Mouse (Mus musculus) ovary, postnatal 36 days (tissue): Measurements from ENCODE around the gene Aplp1.

Experiments
- DNase-seq: peaks from one replicate; pipeline ENCODE4 v3.0.0; 2022; ENCODE audit warnings: low spot score, mixed read lengths

The Aplp1 gene

DNA sequence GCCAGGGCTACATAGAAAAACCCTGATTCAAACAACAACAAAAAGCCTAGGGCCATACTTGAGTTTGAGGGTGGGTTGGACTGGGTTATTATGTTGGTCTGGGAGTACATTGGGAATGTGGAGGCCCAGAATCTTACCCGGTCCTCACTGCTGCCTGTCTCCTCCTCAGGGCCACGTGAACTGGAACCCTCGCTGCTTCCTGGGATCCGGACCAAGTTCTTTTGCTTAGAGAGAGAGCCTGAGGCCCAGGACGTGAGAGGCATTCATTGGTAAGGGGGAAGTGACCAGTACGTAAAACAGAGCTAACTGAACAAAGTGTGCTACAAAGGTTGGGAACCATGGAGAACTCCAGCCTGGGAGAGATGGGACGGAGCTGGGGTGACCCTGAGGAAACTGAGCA lies 4.9 kb upstream of the Aplp1 start:
- no peak for DNase-seq

DNA sequence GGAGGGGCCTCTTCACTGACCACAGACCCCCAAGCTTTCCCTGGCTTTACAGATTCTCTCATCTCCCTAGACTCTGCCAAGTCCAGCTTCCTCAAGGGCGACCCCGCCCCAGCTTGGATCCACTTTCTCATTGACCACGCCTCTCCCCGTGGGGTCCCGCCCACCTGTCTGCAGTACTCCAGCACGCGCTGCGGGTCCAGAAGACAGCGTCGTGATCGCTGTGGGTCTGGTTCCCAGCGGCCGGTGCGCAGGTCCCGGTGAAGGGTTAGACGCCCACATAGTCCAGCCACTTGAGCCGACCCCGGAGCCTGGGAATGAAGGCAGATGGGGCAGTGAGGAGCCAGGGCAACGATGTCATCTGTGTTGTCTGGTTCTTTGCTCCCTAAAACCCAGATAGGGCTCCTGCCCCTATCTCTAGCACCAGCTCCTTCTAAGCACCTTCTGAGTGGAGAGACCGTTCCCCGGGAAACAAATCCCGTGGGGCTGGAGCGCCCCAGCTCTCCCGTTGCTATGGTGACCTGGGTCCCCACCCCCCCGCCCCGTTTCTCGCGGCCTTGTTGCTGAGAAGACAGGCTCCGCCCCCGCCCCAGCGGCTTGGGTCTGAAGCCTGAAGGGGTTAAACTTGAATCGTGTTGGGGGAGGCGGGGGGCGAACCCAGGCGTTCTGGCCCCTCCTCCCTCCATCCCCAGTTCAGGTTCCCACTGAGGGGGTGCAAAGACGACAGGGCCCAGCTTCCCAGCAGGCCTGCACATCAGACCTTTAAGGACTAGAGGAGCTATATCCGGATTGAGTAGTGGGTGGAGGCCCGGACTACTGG lies 973 bp downstream of the Aplp1 start:
- DNase-seq = peak; percentile 38

DNA sequence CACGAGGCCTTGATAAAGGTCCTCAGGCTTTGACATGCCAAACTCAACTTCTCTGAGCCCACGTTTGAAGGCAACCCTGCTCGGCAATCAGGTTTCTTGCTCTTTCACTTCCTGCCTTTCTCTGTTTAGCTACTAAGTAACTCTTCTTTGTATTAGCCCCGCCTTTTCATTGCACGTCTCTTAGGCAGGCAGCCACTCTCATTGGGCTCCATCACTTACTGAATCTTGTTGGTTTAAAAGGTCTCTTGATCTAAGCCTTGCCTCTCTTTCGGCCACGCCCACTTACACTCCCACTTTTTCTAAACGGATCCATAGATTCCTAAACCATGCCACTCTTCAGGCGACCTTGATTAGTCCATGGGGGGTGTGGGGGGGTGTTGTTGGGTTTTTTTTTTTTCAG lies 1.6 kb downstream of the Aplp1 start:
- no peak for DNase-seq

DNA sequence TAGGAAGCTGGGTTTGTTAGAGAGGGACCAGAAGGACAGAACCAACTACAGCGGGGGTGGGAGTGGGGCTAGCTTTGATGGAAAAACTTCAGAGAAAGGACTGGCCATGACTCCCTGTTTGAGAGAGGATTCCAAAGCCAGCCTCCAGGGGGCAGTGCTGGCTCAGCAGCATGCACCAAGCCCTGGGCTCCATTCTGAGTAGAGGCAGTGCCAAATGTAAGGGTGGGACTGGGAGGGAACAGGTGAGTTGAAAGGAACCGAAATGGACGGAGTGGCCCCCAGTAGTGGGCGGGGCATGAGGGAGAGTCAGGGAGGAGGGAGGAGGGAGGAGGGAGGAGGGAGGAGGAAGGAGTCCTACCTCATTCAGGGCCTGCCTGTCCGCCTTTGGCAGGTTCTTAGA lies 4.6 kb downstream of the Aplp1 start:
- peak; percentile 39 for DNase-seq

DNA sequence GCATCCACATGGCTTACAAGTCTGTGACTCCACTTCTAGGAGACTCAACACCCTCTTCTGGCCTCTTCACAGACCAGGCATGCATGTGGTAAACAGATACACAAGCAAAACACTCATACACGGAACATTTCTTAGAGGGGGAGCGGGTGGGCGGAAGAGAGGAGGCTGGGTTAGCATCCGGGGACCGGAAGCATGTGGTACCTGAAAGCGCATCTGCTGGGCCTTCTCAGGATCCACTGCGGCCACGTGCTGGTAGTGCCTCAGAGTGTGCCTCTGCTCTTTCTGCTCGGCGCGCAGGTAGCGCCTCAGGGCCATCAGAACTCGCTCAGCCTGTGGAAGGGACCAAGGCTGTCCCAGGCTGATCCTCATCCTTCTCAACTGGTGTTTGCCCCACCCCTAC lies 5.6 kb downstream of the Aplp1 start:
- DNase-seq = no peak

DNA sequence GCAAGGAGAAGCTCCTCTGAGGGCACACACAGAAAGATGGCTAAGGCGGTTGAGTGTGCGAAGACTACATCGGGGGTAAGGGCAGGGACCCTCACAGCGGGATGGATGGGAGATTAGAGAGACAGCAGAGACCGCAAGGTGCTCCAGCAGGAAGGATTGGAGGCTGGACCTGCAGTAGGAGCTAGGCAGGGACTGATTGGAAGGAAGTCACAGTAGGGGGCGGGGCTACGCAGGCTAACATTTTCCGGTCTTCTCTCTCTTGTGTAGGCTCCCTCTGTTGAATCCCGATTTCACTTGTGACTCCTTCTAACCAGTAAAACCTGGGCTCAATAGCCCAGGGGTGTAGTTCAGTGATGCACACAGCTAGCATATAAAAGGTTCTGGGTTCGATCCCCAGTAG lies 8.5 kb downstream of the Aplp1 start:
- no peak for DNase-seq

DNA sequence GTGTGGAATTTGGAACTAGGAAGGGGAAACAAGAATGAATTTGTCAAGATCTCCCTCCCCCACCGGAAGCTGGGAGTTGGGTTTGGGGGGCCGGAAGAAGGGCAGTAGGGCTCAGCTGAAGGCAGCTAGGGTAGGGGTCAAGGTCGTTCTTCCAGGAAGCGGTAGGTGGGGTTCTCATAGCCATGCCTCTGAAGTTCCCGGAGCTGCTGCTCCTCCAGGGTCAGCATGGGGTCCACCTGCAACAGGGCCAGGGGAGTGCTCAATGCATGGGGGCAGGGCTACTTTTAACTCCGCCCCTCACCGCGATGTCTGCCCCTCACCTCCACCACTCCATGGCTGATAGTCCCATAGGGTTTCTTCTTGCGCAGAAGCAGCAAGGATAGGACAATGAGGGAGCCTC lies 10.2 kb downstream of the Aplp1 start:
- DNase-seq = no peak

DNA sequence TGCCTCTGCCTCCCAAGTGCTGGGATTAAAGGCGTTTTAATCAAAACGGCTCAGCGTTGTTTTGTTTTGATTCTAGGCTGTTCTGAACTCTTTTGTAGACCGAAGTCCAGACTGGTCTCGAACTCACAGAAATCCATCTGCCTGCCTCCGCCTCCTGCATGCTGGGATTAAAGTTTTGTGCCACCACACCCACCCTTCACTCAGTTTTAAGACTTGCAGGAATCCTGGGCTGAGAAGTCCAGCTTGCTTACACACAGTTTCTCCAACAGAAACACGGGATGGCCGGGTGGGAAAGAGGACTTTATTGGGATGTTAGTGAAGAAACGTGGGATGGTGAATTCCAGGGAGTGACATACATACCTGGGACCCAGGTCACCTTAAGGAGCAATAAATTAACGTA lies 10.6 kb downstream of the Aplp1 start:
- no peak for DNase-seq

DNA sequence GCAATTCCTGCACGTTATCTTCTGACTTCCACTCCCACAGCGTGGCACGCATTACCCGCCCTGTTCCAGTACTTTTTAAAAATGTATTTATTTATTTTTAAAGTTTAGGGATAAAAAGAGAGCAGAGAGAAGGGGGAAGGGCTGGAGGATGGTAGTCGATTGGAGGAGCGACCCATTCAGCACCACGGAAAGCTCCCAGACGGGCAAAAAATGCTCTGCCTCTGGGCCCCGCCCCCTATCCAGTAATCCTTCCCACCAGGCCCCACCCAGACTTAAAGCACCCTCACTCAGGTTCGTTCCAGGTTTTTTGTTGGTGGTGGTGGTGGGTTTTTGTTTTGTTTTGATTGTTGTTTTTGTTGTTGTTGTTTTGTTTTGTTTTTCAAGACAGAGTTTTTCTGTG lies 11.1 kb downstream of the Aplp1 start:
- peak; percentile 63 for DNase-seq

DNA sequence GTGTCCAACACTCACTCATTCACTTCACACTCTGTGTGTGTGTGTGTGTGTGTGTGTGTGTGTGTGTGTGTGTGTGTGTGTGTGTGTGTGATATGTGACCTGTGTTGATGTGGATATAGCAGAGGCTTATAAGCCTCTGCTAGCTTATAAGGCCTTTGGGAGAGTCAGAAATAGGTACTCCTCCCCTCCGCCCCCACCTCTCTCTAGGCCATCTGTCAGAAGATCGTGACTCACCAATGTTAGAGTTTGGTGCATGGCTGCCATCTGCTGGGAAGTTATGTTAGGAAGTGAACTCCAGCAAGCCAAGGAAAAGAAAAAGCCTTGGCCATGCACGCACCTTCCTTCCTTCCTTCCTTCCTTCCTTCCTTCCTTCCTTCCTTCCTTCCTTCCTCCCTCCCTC lies 13.5 kb downstream of the Aplp1 start:
- DNase-seq = no peak

DNA sequence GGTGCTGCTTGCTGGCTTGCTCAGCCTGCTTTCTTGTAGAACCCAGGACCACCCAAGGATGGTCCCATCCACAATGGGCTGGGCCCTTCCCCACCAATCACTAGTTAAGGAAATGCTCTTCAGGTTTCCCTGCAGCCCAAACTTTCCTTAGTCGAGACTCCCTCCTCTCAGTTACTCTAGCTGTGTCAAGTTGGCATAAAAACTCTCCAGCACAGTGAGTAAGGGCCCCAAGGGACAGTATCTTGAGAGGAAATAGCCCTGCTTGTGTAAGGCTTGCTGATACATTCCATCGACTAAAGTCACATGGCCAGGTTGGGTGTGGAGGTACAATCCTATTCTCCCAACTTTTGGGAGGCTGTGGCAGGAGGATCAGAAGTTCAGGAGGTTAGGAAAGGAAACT lies 15.1 kb downstream of the Aplp1 start:
- DNase-seq = no peak

DNA sequence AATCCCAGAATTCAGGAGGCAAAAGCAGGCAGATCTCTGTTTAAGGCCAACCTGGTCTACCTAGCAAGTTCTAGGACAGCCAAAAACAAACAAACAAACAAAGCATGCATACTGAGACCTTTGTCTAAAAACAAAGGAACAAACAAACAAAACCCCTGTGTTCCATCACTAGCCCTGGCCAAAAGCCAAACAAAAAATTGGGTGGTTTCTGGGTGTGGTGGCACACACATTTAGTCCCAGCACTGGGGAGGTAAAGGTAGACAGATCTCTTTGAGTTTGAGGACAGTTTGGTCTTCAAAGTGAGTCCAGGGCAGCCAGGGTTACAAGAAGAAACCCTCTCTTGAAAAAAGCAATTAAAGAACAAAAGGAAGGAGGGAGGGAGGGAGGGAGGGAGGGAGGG lies 16.0 kb downstream of the Aplp1 start:
- no peak for DNase-seq

DNA sequence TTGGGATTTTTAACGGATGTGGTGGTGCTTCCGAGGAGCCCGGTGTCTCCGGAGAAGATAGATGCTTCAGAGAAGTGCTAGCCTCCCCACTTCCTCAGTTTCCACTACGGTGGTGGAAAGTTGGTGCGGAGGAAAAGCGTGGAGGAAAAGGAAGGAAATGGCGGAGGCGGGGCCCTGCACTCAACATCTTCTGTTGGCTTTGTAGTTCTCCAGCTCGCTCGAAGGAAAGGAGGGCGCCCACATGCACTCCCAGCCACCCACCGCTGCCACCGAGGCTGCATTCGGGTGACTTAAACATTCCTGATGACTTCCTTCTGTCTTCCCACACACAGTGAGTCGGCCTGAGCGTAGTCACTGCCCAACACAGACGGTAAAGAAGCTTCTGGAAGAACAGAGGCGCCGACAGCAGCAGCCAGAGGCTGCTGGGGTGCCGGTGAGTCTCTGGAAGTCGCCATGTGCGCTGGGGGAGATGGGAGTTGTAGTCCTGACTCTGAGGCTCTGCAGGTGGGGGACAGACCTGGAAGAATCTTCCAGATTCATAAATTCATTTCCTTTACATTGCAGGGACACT lies 22.2 kb downstream of the Aplp1 start:
- DNase-seq = no peak

DNA sequence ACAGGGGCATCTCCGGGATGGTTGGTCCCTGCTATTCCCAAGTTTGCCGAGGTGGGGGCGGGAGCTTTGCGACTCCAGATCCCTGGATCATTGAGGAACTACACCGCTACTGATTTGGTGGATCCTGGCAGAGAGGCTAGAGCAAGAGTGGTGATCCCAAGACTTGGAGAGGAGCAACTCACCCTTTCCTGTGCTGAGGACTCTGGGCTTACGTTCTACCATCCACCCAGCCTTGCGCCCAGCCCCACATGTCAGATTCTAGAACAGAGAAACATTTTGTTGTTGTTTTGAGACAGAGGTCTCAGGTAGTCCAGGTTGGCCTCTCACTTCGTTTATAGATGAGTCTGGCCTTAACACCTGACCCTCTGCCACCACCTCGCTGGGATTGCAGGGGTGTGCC lies 22.8 kb downstream of the Aplp1 start:
- DNase-seq = no peak

DNA sequence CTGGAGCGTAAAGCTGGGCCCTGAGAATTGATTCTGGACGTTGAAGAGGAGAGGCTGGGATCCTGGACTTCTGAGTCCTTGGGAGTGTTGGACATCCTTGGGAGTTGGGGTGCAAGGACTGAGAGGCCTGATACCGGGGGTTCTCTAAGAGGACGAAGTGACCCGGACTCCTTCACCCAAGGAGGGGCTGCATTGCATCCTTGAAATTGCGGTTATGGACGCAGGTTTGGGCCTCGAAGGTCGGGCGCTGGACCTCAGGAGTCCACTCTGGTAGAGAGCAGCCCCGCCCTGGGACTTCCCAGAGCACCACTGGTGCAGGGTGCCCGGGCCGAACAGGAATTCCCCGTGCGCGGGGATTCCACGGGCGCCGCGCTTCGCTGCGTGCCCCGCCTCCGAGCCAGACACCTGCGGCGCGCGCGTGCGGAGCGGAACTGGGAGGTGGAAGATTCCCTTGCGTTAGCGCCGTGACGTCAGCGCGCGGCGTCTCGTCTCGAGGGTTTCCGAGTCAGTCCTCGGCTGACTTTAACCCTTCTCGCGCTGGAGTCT lies 23.4 kb downstream of the Aplp1 start:
- peak; percentile 78 for DNase-seq

DNA sequence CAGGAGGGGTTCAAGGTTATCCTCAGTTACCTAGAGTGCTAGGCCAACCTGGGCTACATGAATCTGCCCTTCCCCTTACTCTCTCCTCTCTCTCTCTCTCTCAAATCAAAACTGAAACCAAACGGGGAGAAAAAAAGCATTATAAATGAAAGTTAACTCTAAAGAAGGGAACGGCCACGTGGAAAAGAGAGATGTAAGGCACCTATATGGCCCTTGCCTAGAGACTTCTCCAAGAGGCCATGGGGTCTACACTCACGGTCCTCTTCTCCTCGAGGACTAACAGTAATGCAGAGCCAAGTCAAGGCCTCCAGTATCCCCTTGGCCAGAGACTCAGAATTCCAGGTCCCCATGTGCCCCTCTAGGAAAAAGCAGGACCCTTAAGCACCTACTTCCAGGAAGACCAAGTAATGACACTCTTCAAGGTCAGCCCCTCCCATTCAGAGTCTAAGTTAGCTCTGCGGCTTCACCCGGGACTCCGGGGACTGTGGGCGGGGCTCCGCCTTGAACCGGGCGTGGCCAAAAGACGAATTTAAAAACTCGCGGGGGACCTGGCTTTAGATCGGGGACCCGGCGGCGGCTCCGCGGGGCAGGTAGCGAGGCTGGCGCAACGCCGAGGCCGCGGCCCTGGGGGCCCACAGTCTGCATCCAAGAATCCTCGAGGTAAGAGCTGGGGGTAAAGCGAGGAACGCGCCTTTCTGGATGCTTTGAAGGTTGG lies 24.0 kb downstream of the Aplp1 start, which contains the start of gene Nfkbid:
Gene Nfkbid, plus strand, starts transcription at position 558 of the 715 bp plus-strand sequence.
- DNase-seq = peak; percentile 48

DNA sequence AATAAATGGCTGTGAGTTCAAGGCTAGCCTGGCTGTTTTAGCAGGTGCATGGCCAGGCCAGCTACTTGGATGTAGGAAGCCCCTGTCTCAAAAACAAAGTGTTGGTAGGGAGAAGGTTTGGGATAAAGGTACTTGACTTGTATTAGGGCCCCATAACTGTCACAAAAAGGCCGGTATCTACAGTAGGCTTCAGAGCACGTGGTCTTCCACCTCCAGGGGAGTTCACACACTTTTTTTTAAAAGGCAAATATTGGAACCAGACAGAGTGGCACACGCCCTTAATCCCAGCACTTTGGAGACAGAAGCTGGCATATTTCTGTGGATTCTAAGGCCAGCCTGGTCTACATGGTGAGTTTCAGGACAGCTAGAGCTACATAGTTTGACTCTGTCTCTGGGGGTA lies 24.7 kb downstream of the Aplp1 start:
- DNase-seq = no peak

DNA sequence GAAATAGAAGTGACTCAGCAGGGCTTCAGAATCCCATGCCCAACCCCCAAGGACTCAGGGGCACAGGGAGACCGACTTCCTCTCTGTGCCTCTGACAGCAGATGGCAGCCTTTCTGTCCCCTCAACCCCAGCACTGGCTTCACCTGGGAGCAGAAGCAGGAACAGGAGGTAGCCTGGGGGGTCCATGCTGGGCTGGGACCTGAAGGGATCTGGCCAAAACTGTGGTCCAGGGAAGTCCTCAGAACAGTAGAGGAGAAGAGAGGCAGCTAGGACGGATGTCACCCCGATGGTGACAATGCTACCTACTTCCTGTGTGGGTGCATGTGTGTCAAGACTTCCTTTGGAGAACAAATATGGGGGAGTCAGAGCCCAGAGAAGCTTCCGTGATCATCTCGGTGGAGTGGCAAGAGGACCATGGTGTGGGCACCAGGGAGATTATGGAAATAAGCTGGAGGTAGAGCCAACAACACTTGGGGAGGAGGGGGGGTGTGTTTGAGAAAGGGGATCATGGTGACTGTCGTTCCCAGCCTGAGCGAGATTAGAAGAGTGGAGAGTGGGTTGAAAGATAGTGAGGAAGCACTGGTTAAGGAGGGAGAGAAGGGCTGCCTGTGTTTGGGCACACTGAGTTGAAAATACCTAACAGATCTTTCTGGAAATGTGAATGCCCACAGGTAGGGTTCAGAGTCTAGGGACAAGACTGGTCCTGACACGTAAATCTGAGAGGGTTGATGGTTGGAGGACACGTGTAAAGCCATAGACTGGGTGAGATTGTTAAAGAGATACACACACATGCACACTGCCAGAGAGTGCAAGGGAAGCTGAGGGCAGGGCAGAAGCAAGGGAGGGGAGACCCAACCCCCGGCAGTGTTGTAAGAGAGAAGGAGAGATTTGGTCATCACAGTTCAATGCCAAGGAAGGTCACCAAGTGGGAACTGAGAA lies 25.5 kb downstream of the Aplp1 start, which contains the start of gene Hcst:
Gene Hcst, minus strand, starts transcription at position 294 of the 939 bp plus-strand sequence.
- no peak for DNase-seq

DNA sequence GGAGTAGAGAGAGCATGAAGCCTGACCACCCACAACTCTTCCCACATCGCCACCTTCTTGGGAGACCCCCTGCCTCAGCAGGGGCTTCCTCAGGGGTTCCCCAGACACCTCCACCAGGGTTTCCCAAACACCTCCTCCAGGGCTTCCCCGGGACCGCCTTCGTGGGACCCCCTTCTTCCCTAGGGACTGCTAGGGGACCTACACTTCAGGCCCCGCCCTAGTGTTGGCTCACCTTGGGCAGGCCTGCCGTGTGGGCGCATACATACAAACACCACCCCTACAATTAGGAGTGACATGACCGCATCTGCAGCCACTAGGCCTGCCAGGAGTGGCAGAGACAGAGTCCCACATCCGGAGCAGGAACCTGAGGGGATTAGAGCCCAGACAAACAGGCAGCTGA lies 27.5 kb downstream of the Aplp1 start:
- DNase-seq = no peak

DNA sequence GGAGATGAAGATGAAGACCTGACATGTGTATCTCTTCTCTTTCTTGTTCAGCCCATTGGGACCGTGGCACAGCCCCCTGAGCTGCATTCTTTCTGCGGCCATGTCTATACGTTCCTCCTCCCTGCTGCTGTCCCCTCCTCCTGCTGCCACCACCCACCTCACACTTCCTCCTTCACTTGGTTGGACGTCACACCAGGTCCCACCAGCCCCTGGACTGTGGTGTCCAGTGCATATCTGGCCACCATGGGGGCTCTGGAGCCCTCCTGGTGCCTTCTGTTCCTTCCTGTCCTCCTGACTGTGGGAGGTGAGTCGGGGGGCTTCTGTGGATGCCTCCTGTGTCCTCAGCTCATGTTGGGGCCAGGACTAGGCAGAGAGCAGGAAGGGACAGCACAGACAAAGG lies 31.7 kb downstream of the Aplp1 start, which contains the start of gene Tyrobp:
Gene Tyrobp, plus strand, starts transcription at position 165 of the 400 bp plus-strand sequence.
- DNase-seq = no peak

DNA sequence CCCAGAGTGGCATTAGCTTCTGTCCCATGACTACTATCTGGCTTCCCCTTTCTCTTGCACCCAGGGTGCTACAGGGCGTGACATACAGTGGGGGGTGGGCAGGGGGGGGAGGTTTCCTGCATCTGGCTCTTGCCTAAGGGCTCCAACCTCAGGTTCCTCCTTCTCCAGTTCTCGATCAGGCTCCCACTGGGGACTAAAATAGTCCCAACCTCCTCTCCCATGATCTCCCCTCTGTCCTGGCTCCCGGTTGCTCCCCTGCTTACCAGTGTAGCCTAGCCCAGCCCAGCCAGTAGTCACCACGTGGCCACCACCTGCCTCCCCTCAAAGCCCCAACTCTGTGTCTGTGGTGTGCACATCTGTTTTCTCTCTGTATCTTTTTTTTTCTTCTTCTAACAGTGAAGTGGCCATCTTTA lies 32.6 kb downstream of the Aplp1 start:
- DNase-seq = no peak

DNA sequence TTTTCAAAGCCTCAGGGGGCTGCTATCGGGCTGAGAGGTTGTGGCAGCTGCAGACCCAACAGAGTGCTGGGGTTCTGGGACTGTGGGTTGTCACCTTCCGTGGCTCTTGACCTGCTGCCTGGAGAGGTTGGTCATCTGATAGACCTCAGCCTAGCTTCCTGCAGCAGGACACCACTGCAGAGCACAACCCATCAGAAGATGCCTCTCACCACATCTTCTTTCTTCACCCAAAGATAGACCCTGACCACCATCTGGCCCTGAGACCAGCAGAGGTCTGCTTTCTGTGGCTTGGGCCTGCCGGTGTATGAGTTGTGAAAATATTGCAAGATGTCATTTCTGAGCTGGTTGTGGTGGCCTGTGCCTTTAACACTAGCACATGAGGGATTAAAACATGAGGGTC lies 34.3 kb downstream of the Aplp1 start:
- DNase-seq = no peak
